Mouse (Mus musculus) heart, adult 2 months (tissue): Measurements from ENCODE around the gene Rabep2. TPM values are rescaled to one million over a fixed set of nuclear protein-coding genes. Genes with fewer than 3 reads are reported as not detected.

ENCODE experiments used
- DNase-seq, 2 experiments: peaks; one replicate each; pipeline ENCODE4 v3.0.0; 2021
- H3K27ac ChIP-seq: fragments of 200-600 bp; 2 replicates; pipeline ENCODE4 v1.8.1; 2022
- H3K27me3 ChIP-seq: fragments of 200-500 bp; 2 replicates; pipeline ENCODE4 v1.6.1; 2012; ENCODE audit warnings: mild to moderate bottlenecking, low read length, inconsistent platforms, mixed read lengths; ENCODE audit not compliant: control insufficient read depth, insufficient read depth
- H3K36me3 ChIP-seq: fragments of 200-500 bp; 2 replicates; pipeline ENCODE4 v1.6.1; 2012; ENCODE audit warnings: low read length, inconsistent platforms; ENCODE audit not compliant: control insufficient read depth, insufficient read depth
- H3K4me1 ChIP-seq: fragments of 200-500 bp; 2 replicates; pipeline ENCODE4 v1.6.1; 2011; ENCODE audit warnings: low read length; ENCODE audit not compliant: control insufficient read depth, insufficient read depth
- H3K4me3 ChIP-seq: fragments of 200-600 bp; 2 replicates; pipeline ENCODE4 v1.8.1; 2022
- H3K79me2 ChIP-seq: fragments of 200-500 bp; replicated peaks from 2 replicates; pipeline ENCODE4 v1.6.1; 2012; ENCODE audit warnings: mild to moderate bottlenecking, inconsistent platforms, low read length, moderate library complexity, mixed read lengths; ENCODE audit not compliant: control insufficient read depth, insufficient read depth
- H3K9ac ChIP-seq: fragments of 200-500 bp; 2 replicates; pipeline ENCODE4 v1.6.1; 2012; ENCODE audit warnings: low read depth, mild to moderate bottlenecking, control low read depth, inconsistent platforms, low read length, mixed read lengths
- CTCF ChIP-seq: fragments of 200-600 bp; IDR thresholded peaks from 2 replicates; pipeline ENCODE4 v1.8.1; 2022; ENCODE audit warnings: antibody characterized with exemption, mild to moderate bottlenecking, moderate library complexity
- EP300 ChIP-seq: fragments of 200-500 bp; IDR thresholded peaks from 2 replicates; pipeline ENCODE4 v1.6.1; 2011; ENCODE audit warnings: low read depth, low read length, control low read depth; ENCODE audit not compliant: insufficient read depth
- POLR2A ChIP-seq: fragments of 200-500 bp; IDR thresholded peaks from 2 replicates; pipeline ENCODE4 v1.6.1; 2011; ENCODE audit warnings: mild to moderate bottlenecking, low read depth, low read length, control low read depth; ENCODE audit not compliant: insufficient read depth
- WGBS: fragments of 180-500 bp; shearing (Covaris S2); methylation state at CpG from one replicate; pipeline ENCODE4 v1.1.7; 2018; 5-methylcytosine and 5-hydroxymethylcytosine counted together
- intact Hi-C: fragments of 180-260 bp; cut with DNase I; formaldehyde crosslinking; loops from one replicate; pipeline ENCODE4 v1.15.1; 2025
- polyA plus RNA-seq: library from polyadenylated mRNA; depleted of rRNA; stranded (reverse); fragments of >200 nt; gene quantifications from 2 replicates; pipeline ENCODE4 v1.2.3, GENCODE M21; 2012
- total RNA-seq, 2 experiments: library from RNA; stranded (reverse); gene quantifications; 2 replicates each; pipeline ENCODE4 v1.2.3; 2021

Gene Rabep2
- total and polyA plus RNA-seq, 3 experiments: 5.3 to 9.2 (median 6.3) TPM

DNA sequence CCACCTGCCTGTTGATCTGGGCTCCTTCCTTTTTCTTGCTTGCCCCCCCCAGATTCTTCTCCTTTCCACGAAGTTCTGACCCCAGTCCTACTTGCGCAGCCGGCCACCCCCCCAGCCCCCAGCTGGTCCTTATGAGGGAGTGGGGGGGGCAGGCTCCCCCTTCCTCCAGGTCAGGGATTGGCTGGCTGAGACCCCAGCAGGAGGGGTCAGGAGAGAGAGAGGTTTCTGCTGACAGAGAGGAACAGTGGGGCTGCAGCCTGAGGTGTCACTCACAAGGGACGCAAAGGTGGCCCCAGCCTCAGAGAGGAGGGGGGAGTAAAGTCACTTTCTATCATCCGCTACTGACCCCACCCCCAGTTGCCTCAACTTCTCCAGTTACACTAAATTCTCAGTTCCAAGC is 34.4 kb downstream of the Rabep2 start, which contains the start of gene Atp2a1:
Gene Atp2a1, minus strand, starts transcription at position 105 of the 400 bp plus-strand sequence.
- TF ChIP-seq CTCF (no peak), POLR2A (no peak), EP300 (no peak)
- DNase-seq: no peak
- H3K9ac ChIP-seq: no peak within 1 kb of the TSS
- no peaks in the 10 kb centered on the region for H3K79me2 ChIP-seq
- H3K4me3 ChIP-seq: no peak within 1 kb of the TSS
- no peaks in the 10 kb centered on the region for H3K36me3 ChIP-seq
- 65% methylated on average over 5 of the region's 5 CpGs for WGBS
- intact Hi-C loops: no loop called here
- peaks cover 4% of the 10 kb centered on the region; the same call in 1 of the 2 replicates for H3K4me1 ChIP-seq
- H3K27ac ChIP-seq: no peak within 1 kb of the TSS
- H3K27me3 ChIP-seq: no peaks in the 10 kb centered on the region

GRCm38 (mm10) chr7:126463547-126463946 is 35.0 kb downstream of the Rabep2 start:
- DNase-seq: no peak
- intact Hi-C loops: no loop called here
- H3K27me3 ChIP-seq: no peaks in the 10 kb centered on the region
- H3K79me2 ChIP-seq: no peaks in the 10 kb centered on the region
- H3K9ac ChIP-seq: no peak overlapping the region
- peaks cover 4% of the 10 kb centered on the region; the same call in 1 of the 2 replicates for H3K4me1 ChIP-seq
- no peaks in the 10 kb centered on the region for H3K36me3 ChIP-seq
- no peak overlapping the region for H3K27ac ChIP-seq
- TF ChIP-seq EP300: no peak
- no peak for TF ChIP-seq POLR2A
- TF ChIP-seq CTCF: no peak
- 73% methylated on average over 4 of the region's 4 CpGs for WGBS
- no peak overlapping the region for H3K4me3 ChIP-seq

- intact Hi-C loops: no loop called here
- Histone ChIP-seq H3K9ac (no peak overlapping the region), H3K4me1 (peaks cover 2% of the 10 kb centered on the region; the same call in 1 of the 2 replicates), H3K27ac (no peak overlapping the region), H3K79me2 (no peaks in the 10 kb centered on the region), H3K36me3 (no peaks in the 10 kb centered on the region), H3K27me3 (no peaks in the 10 kb centered on the region), H3K4me3 (no peak overlapping the region)
- DNase-seq: peak in 1 of 2 experiments; percentile 39
- WGBS: 66% methylated on average over 4 of the region's 4 CpGs
- TF ChIP-seq EP300 (no peak), POLR2A (no peak), CTCF (no peak)
Observed at GRCm38 (mm10) chr7:126464121-126464520, 35.6 kb downstream of the Rabep2 start.

GRCm38 (mm10) chr7:126464836-126465235 is 36.3 kb downstream of the Rabep2 start:
- Histone ChIP-seq H3K4me1 (peaks cover 2% of the 10 kb centered on the region; the same call in 1 of the 2 replicates), H3K27ac (peak overlapping the region; percentile 60), H3K4me3 (no peak overlapping the region), H3K9ac (no peak overlapping the region), H3K79me2 (no peaks in the 10 kb centered on the region), H3K36me3 (no peaks in the 10 kb centered on the region), H3K27me3 (no peaks in the 10 kb centered on the region)
- TF ChIP-seq EP300: no peak
- TF ChIP-seq CTCF: no peak
- no peak for TF ChIP-seq POLR2A
- intact Hi-C loops: loop anchor here (5.0 kb wide), 1 partner anchor 68 kb away; the partner anchor contains the start of gene Nfatc2ip
- WGBS: 38% methylated on average over 5 of the region's 5 CpGs
- peak in 1 of 2 experiments; percentile 45 for DNase-seq

DNA sequence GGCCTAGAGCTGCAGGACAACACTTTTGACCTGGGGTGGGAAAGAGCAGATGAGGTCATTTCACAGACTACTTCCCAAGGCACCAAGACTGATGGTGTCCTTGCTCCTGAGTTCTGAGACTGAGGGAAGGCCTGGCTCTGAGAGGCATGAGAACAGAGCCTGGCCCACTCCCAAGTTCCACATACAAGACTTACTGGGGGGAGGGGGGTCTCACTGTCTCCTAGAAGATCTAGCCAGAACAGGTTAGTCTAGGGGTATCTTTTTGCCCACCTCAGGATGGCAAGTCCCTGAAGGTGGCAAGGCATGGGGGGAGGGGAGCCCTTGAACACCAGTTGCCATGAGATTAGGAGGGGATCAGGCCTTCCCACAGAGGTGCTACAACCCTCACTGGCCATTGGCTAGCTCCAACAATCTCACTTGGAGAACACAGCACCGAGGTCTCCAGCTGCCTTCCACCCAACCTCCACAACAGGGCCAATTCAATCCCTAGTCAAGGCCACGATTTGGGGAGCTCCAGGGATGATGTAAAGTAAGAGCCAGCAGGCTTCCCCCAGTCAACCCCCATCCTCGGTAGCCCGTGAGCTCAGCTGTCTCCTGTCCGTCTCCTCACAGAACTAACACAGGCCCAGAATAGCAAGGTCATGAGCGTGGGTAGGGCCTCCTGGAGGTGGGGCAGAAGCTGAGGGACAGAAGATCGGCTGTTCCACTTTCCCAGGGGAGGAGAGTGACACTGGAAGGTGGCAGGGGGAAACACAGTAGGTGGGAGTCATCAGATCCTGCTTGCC is 36.9 kb downstream of the Rabep2 start:
- 19% methylated on average over 7 of the region's 7 CpGs for WGBS
- Histone ChIP-seq H3K4me1 (peaks cover 2% of the 10 kb centered on the region; the same call in 1 of the 2 replicates), H3K27ac (peak overlapping the region; percentile 60), H3K79me2 (no peaks in the 10 kb centered on the region), H3K27me3 (no peaks in the 10 kb centered on the region), H3K4me3 (no peak overlapping the region), H3K36me3 (no peaks in the 10 kb centered on the region), H3K9ac (0 out of 2 replicates have a peak overlapping the region, but pooled peaks have one; percentile 0)
- TF ChIP-seq EP300 (no peak), POLR2A (peak; percentile 63)
- peak in 1 of 2 experiments; percentile 64 for DNase-seq
- intact Hi-C loops: loop anchor here (5.0 kb wide), 1 partner anchor 68 kb away; the partner anchor contains the start of gene Nfatc2ip

GRCm38 (mm10) chr7:126466116-126466515 is 37.6 kb downstream of the Rabep2 start:
- WGBS: 63% methylated on average over 9 of the region's 9 CpGs
- Histone ChIP-seq H3K27me3 (no peaks in the 10 kb centered on the region), H3K27ac (peak overlapping the region; percentile 64), H3K9ac (no peak overlapping the region), H3K79me2 (no peaks in the 10 kb centered on the region), H3K4me1 (peaks cover 2% of the 10 kb centered on the region; the same call in 1 of the 2 replicates), H3K36me3 (no peaks in the 10 kb centered on the region), H3K4me3 (no peak overlapping the region)
- intact Hi-C loops: loop anchor here (5.0 kb wide), 1 partner anchor 69 kb away; the partner anchor contains the start of gene Nfatc2ip
- TF ChIP-seq EP300 (no peak), POLR2A (no peak), CTCF (no peak)
- no peak for DNase-seq
